Mouse (Mus musculus) small intestine, adult 2 months (tissue): ENCODE results near the gene Wnt1.
"Not testable (repeated sequence)": the region's sequence is repeated elsewhere in the genome, so short reads cannot be mapped to it uniquely, and the experiment has no call there.

Experiments used
- CTCF ChIP-seq: fragments of 200-500 bp; IDR thresholded peaks from 2 replicates; pipeline ENCODE4 v1.5.1; 2012; ENCODE audit warnings: low read depth, mild to moderate bottlenecking, control low read depth, inconsistent platforms, low read length, moderate library complexity, mixed read lengths; ENCODE audit not compliant: insufficient replicate concordance, insufficient read length; ENCODE audit errors: extremely low read depth
- POLR2A ChIP-seq: fragments of 200-500 bp; IDR thresholded peaks from 2 replicates; pipeline ENCODE4 v1.6.1; 2012; ENCODE audit warnings: low read depth, mild to moderate bottlenecking, control low read depth, inconsistent platforms, low read length, moderate library complexity

- TF ChIP-seq CTCF, POLR2A: not testable (repeated sequence)
These were observed 45.8 kb upstream of the Wnt1 start for GRCm38 (mm10) chr15:98743863-98744262.
